Mouse (Mus musculus): Measurements from ENCODE around the gene Nfic. TPM values are rescaled to one million over a fixed set of nuclear protein-coding genes. Genes with fewer than 3 reads are reported as not detected.

Gene Nfic
- polyA plus RNA-seq, 1 experiment from 2014 or later = 10.1 TPM

DNA sequence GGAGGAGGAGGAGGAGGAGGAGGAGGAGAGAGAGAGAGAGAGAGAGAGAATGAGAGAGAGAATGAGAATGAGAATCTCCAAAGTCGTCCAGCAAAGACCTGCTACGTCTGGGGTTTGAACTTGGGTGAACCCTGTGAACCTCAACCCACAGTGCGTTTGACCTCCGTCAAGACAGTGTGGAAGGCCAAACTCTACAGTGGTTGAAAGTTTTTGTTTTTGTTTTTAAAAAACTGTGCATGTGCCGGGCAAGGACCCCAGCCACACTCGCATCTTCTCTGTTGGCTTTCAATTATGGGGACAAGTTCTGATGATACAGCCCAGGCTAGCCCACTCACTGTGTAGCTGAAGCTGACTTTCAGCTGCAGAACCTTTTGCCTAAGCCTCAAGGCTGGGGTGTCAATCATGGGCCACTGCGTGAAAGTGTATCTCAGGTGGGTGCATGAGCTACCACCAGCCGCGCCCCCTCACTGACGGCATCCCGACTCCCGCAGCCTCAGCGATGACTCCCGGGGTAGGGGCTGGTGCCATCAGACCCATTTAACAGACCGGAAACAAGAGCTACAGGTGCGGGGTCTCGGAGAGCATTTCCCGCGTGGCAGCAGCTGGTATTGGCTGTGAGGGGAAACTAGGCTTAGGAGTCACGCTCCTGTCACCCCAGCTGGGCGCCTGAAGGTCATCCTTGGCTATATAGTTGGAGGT is 23.1 kb downstream of the Nfic start:
- Histone ChIP-seq H3K9ac (no peak overlapping the region), H3K9me3 (replicated peaks) (no peaks in the 10 kb centered on the region), H3K27ac (no peak overlapping the region), H3K4me1 (peaks cover 56% of the 10 kb centered on the region), H3K27me3 (replicated peaks) (peaks cover 57% of the 10 kb centered on the region), H3K36me3 (no peaks in the 10 kb centered on the region), H3K4me2 (peak overlapping the region; percentile 54), H3K4me3 (0 out of 2 replicates have a peak overlapping the region, but pooled peaks have one; percentile 3)
- WGBS (ENCODE audit: insufficient replicate concordance) = 59% methylated on average over 21 of the region's 21 CpGs
- ATAC-seq = no peak

- 17% methylated on average over 15 of the region's 15 CpGs for WGBS (ENCODE audit: insufficient replicate concordance)
- Histone ChIP-seq H3K27ac (no peak overlapping the region), H3K4me2 (peak overlapping the region; percentile 99), H3K27me3 (replicated peaks) (peaks cover 63% of the 10 kb centered on the region), H3K36me3 (no peaks in the 10 kb centered on the region), H3K4me1 (peaks cover 62% of the 10 kb centered on the region), H3K9ac (0 out of 2 replicates have a peak overlapping the region, but pooled peaks have one; percentile 76), H3K4me3 (peak overlapping the region; percentile 77), H3K9me3 (replicated peaks) (no peaks in the 10 kb centered on the region)
- ATAC-seq = no peak
Observed at GRCm38 (mm10) chr10:81431526-81432168, 23.8 kb downstream of the Nfic start.

GRCm38 (mm10) chr10:81430831-81431525 is 24.5 kb downstream of the Nfic start:
- H3K4me1 ChIP-seq = peaks cover 69% of the 10 kb centered on the region
- WGBS (ENCODE audit: insufficient replicate concordance) = 3% methylated on average over 51 of the region's 70 CpGs
- H3K9ac ChIP-seq = peak overlapping the region; percentile 76
- peaks cover 70% of the 10 kb centered on the region for H3K27me3 ChIP-seq (replicated peaks)
- no peak; the same call in 1 of the 2 replicates for ATAC-seq
- no peaks in the 10 kb centered on the region for H3K9me3 ChIP-seq (replicated peaks)
- H3K4me3 ChIP-seq = peak overlapping the region; percentile 77
- peak overlapping the region; percentile 99 for H3K4me2 ChIP-seq
- no peaks in the 10 kb centered on the region for H3K36me3 ChIP-seq
- peak overlapping the region; percentile 84; the same call in 1 of the 2 replicates for H3K27ac ChIP-seq

DNA sequence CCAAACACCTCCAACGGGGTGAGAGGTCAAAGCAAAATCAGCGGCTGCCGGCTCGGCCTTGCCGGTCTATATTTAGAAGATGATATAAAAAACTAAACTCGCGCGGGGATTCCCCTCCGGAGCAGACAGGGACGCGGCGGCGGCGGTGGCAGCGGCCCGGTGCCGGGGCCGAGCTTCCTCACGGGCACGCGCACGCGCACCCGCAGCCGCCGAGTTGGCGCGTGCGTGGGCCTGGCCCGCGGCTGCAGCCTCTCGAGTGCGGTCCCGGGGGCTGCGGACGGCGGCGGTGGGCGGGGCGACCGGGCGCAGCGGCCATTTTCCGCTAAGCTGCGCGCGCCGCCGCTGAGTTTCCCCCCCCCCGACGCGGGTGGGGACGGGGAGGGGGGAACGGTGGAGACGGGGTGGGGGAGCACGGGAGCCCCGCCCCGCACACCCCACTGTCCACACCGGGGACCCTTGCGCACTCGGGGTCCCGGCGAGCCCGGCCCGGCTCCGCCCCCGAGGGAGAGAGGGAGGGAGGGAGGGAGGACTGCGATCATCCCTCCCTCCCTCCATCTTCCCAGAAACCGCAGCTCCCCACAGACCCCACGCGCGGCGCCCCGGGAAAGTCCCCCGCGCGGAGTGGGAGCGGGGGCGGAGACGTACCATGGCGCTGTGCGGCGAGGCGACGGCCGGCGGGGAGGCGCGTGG is 25.1 kb downstream of the Nfic start:
- peak overlapping the region; percentile 84 for H3K27ac ChIP-seq
- H3K4me1 ChIP-seq = peaks cover 76% of the 10 kb centered on the region
- peaks cover 77% of the 10 kb centered on the region for H3K27me3 ChIP-seq (replicated peaks)
- peak overlapping the region; percentile 76 for H3K9ac ChIP-seq
- H3K4me2 ChIP-seq = peak overlapping the region; percentile 99
- whole genome bisulfite sequencing (ENCODE audit: insufficient replicate concordance) = 2% methylated on average over 42 of the region's 89 CpGs
- peak overlapping the region; percentile 77 for H3K4me3 ChIP-seq
- H3K36me3 ChIP-seq = no peaks in the 10 kb centered on the region
- H3K9me3 ChIP-seq (replicated peaks) = no peaks in the 10 kb centered on the region
- peak; percentile 17; the same call in 1 of the 2 replicates for ATAC-seq

- Histone ChIP-seq H3K4me2 (peak overlapping the region; percentile 99), H3K9me3 (replicated peaks) (no peaks in the 10 kb centered on the region), H3K9ac (peak overlapping the region; percentile 76), H3K27ac (peak overlapping the region; percentile 84), H3K4me1 (peaks cover 82% of the 10 kb centered on the region), H3K27me3 (replicated peaks) (peaks cover 84% of the 10 kb centered on the region), H3K4me3 (peak overlapping the region; percentile 77), H3K36me3 (no peaks in the 10 kb centered on the region)
- WGBS (ENCODE audit: insufficient replicate concordance) = under 1% methylated on average over 19 of the region's 20 CpGs
- peak; percentile 58 for ATAC-seq
Observed at GRCm38 (mm10) chr10:81429605-81430061, 25.8 kb downstream of the Nfic start.

GRCm38 (mm10) chr10:81429092-81429491 is 26.3 kb downstream of the Nfic start:
- H3K27me3 ChIP-seq (replicated peaks) = peaks cover 89% of the 10 kb centered on the region
- H3K4me3 ChIP-seq = peak overlapping the region; percentile 77
- no peak overlapping the region for H3K9ac ChIP-seq
- H3K4me1 ChIP-seq = peaks cover 82% of the 10 kb centered on the region
- 19% methylated on average over 2 of the region's 2 CpGs for WGBS (ENCODE audit: insufficient replicate concordance)
- H3K36me3 ChIP-seq = no peaks in the 10 kb centered on the region
- peak overlapping the region; percentile 99 for H3K4me2 ChIP-seq
- no peaks in the 10 kb centered on the region for H3K9me3 ChIP-seq (replicated peaks)
- no peak for ATAC-seq
- H3K27ac ChIP-seq = no peak overlapping the region

DNA sequence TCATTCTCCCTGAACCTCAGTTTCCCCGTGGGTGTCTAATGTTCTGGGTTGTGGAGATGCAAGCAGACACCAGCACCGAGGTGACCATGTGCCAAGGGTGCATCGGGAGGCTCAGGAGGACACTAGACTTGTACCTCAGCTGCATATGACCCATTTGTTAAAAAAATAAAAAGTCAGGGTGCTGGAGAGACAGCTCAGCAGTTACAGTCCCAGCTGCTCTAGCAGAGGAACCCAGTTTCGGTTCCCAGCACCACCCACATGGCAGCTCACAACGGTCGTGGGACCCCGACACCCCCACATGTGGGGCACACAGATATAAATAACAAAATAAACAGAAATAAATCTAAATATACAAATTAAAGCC is 26.9 kb downstream of the Nfic start:
- no peak overlapping the region for H3K9ac ChIP-seq
- H3K9me3 ChIP-seq (replicated peaks) = no peaks in the 10 kb centered on the region
- no peak overlapping the region for H3K4me3 ChIP-seq
- H3K4me2 ChIP-seq = no peak overlapping the region
- H3K36me3 ChIP-seq = no peaks in the 10 kb centered on the region
- no peak for ATAC-seq
- peaks cover 95% of the 10 kb centered on the region for H3K27me3 ChIP-seq (replicated peaks)
- peaks cover 78% of the 10 kb centered on the region for H3K4me1 ChIP-seq
- WGBS (ENCODE audit: insufficient replicate concordance) = 69% methylated on average over 7 of the region's 7 CpGs
- H3K27ac ChIP-seq = no peak overlapping the region

DNA sequence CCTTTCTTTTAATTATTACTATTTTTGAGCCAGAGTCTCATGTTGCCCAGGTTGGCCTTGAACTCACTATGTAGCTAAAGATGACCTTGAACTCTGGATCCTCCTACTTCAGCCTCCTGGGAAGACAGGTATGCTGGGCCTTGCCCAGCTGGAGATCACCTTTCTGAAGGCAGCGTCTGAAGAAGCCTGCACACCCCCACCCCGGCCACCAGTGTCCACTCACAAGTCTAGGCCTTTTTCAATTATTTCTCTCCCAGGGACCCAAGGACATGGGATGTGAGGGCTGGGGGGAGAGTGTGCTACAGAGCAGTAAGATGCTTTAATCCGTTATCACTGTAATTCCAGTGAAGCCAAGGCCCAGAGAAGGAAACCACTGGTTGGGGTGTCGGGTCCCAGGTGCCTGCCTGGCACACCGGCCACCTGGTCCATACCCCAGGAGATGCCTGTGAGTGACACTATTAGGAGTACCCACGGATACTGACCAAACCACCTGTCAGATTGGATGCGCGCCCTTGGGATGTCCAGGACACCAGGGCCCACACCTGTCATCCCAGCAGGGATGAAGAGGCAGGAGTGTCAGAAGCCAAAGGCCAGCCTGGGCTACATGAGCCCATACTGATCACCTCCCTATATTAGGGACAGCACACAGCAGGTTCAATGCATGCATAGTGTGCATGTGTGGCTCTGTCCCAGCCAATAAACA is 27.5 kb downstream of the Nfic start:
- no peak overlapping the region for H3K27ac ChIP-seq
- WGBS (ENCODE audit: insufficient replicate concordance) = 61% methylated on average over 8 of the region's 8 CpGs
- H3K4me3 ChIP-seq = no peak overlapping the region
- H3K4me2 ChIP-seq = no peak overlapping the region
- peaks cover 98% of the 10 kb centered on the region for H3K27me3 ChIP-seq (replicated peaks)
- no peak overlapping the region for H3K9ac ChIP-seq
- ATAC-seq = no peak
- H3K9me3 ChIP-seq (replicated peaks) = no peaks in the 10 kb centered on the region
- peaks cover 72% of the 10 kb centered on the region for H3K4me1 ChIP-seq
- no peaks in the 10 kb centered on the region for H3K36me3 ChIP-seq

DNA sequence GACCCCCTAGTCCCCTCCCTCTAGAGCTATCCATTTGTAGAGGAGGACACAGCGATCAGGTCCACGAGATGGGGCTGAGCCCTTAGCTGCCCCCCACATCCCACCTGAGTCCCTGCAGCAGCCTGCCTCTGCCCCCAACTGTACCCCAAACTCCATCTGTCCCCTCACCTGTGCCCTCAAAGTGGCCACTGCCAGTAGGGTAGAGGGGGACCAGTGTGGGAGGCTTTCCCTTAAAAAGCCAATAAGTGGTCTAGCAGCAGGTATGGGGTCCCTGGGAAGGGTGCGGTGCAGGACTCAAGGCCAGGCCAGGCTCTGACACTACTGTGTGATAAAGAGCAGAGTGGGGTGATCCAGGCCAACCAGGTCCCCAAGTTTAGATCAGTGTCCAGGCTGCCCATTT is 28.1 kb downstream of the Nfic start:
- ATAC-seq = no peak
- Histone ChIP-seq H3K9ac (0 out of 2 replicates have a peak overlapping the region, but pooled peaks have one; percentile 58), H3K9me3 (replicated peaks) (no peaks in the 10 kb centered on the region), H3K4me1 (peaks cover 66% of the 10 kb centered on the region), H3K36me3 (no peaks in the 10 kb centered on the region), H3K27ac (no peak overlapping the region), H3K4me2 (peak overlapping the region; percentile 64), H3K4me3 (peak overlapping the region; percentile 53), H3K27me3 (replicated peaks) (peaks cover 98% of the 10 kb centered on the region)
- WGBS (ENCODE audit: insufficient replicate concordance) = 33% methylated on average over 3 of the region's 3 CpGs

DNA sequence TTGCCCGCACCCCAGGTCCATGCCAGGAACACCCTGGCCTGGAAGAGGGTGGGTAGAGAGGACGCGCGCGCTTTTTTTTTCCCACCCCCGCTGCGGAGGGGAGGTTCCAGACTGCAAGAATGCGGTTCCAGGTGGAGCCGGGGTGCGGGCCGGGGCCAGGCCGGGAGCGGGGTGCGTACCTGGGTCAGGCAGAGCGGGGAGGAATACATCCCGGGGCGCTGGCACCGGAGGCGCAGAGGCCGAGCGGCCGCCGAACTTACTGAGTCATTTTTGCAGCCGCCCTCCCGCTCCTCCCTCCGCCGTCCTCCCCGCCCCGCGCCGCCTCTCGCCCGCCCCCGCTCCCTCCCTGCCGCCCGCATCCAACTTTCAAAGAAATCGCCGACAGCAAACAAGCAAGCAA is 28.5 kb downstream of the Nfic start:
- peak overlapping the region; percentile 53 for H3K4me3 ChIP-seq
- H3K36me3 ChIP-seq = no peaks in the 10 kb centered on the region
- peaks cover 65% of the 10 kb centered on the region for H3K4me1 ChIP-seq
- no peaks in the 10 kb centered on the region for H3K9me3 ChIP-seq (replicated peaks)
- peak overlapping the region; percentile 64 for H3K4me2 ChIP-seq
- peak overlapping the region; percentile 58 for H3K9ac ChIP-seq
- no peak overlapping the region for H3K27ac ChIP-seq
- WGBS (ENCODE audit: insufficient replicate concordance) = 2% methylated on average over 38 of the region's 38 CpGs
- ATAC-seq = no peak
- H3K27me3 ChIP-seq (replicated peaks) = peaks cover 98% of the 10 kb centered on the region

DNA sequence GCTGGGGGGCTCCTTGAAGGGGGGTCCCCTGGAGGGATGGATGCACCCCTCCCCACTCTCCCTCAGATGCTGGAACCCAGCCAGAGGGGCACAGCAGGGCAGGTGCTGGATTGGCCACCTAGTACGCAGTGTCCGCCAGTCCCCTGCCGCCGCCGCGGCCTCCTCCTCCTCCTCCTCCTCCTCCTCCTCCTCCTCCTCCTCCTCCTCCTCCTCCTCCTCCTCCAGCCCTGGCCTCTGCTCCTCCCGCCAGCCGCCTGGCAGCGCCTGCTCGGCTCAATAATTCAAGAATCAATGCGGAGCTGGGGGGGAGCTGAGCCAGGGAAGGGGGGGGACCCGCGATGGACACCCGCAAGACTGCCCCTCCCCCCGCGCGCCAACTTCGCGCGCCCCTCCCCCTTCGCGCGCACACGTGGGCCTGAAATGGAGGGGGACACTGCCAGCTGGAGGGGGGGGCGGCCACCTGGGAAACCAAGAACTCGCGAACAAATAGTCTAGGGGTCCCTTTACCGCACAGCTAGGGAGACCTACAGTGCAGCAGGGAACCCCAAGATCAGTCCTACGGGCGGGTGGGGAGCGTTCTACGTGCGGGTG is 29.3 kb downstream of the Nfic start:
- Histone ChIP-seq H3K27ac (no peak overlapping the region), H3K27me3 (replicated peaks) (peaks cover 98% of the 10 kb centered on the region), H3K4me3 (peak overlapping the region; percentile 53), H3K4me1 (peaks cover 63% of the 10 kb centered on the region), H3K9ac (peak overlapping the region; percentile 58), H3K4me2 (peak overlapping the region; percentile 64), H3K9me3 (replicated peaks) (no peaks in the 10 kb centered on the region), H3K36me3 (no peaks in the 10 kb centered on the region)
- 3% methylated on average over 14 of the region's 33 CpGs for WGBS (ENCODE audit: insufficient replicate concordance)
- ATAC-seq = no peak
